Mouse (Mus musculus) testis, adult 2 months (tissue): ENCODE measurements around the gene Sfxn4. TPM values are rescaled to one million over a fixed set of nuclear protein-coding genes. Genes with fewer than 3 reads are reported as not detected.

Source experiments
- H3K27ac ChIP-seq: fragments of 200-500 bp; 2 replicates; pipeline ENCODE4 v1.5.1; 2012; ENCODE audit warnings: low read depth, low read length; ENCODE audit not compliant: control insufficient read depth, insufficient read depth
- H3K27me3 ChIP-seq: fragments of 200-500 bp; 2 replicates; pipeline ENCODE4 v1.6.1; 2012; ENCODE audit warnings: mild to moderate bottlenecking, low read length, moderate library complexity; ENCODE audit not compliant: control insufficient read depth, insufficient read depth
- H3K36me3 ChIP-seq: fragments of 200-500 bp; 2 replicates; pipeline ENCODE4 v1.6.1; 2012; ENCODE audit warnings: mild to moderate bottlenecking, low read length; ENCODE audit not compliant: control insufficient read depth, insufficient read depth
- H3K4me1 ChIP-seq: fragments of 200-500 bp; 2 replicates; pipeline ENCODE4 v1.6.1; 2012; ENCODE audit warnings: low read length; ENCODE audit not compliant: control insufficient read depth, insufficient read depth
- H3K4me3 ChIP-seq: fragments of 200-500 bp; 2 replicates; pipeline ENCODE4 v1.5.1; 2012; ENCODE audit warnings: low read depth, mild to moderate bottlenecking, low read length, moderate library complexity, mixed read lengths; ENCODE audit not compliant: control insufficient read depth
- CTCF ChIP-seq: fragments of 200-500 bp; IDR thresholded peaks from 2 replicates; pipeline ENCODE4 v1.5.1; 2012; ENCODE audit warnings: low read depth, mild to moderate bottlenecking, inconsistent platforms, low read length, moderate library complexity; ENCODE audit not compliant: control insufficient read depth, insufficient read depth, insufficient replicate concordance
- POLR2A ChIP-seq: fragments of 200-500 bp; IDR thresholded peaks from 2 replicates; pipeline ENCODE4 v1.6.1; 2012; ENCODE audit warnings: low read depth, mild to moderate bottlenecking, inconsistent platforms, low read length, moderate library complexity; ENCODE audit not compliant: control insufficient read depth
- polyA plus RNA-seq: library from polyadenylated mRNA; depleted of rRNA; stranded (reverse); fragments of >200 nt; gene quantifications from 2 replicates; pipeline ENCODE4 v1.2.3, GENCODE M21; 2012; rRNA removed

Sfxn4 gene
- polyA plus RNA-seq, result 0.49 and 1.1 TPM in 2 replicates

- Histone ChIP-seq H3K4me3 (peak within 1 kb of the TSS; percentile 65), H3K4me1 (0 out of 2 replicates have a peak, but pooled peaks cover 2% of the 10 kb centered on the region), H3K27me3 (no peaks in the 10 kb centered on the region), H3K36me3 (no peaks in the 10 kb centered on the region), H3K27ac (peak within 1 kb of the TSS; percentile 58)
- TF ChIP-seq POLR2A, result peak; percentile 85
- TF ChIP-seq CTCF, result no peak
These were observed at the start of gene Sfxn4 for GRCm38 (mm10) chr19:60860868-60861700. Sfxn4 (minus strand) TSS chr19:60861479.

GRCm38 (mm10) chr19:60910304-60910703 lies 49.0 kb upstream of the Sfxn4 start:
- Histone ChIP-seq H3K4me1 (no peaks in the 10 kb centered on the region), H3K4me3 (no peak overlapping the region), H3K27me3 (no peaks in the 10 kb centered on the region), H3K36me3 (no peaks in the 10 kb centered on the region), H3K27ac (no peak overlapping the region)
- TF ChIP-seq POLR2A (no peak), CTCF (no peak)

GRCm38 (mm10) chr19:60905477-60905876 lies 44.2 kb upstream of the Sfxn4 start:
- Histone ChIP-seq H3K36me3 (no peaks in the 10 kb centered on the region), H3K27me3 (no peaks in the 10 kb centered on the region), H3K27ac (no peak overlapping the region), H3K4me3 (no peak overlapping the region), H3K4me1 (no peaks in the 10 kb centered on the region)
- TF ChIP-seq CTCF, result no peak
- TF ChIP-seq POLR2A, result no peak

GRCm38 (mm10) chr19:60903971-60904370 lies 42.7 kb upstream of the Sfxn4 start:
- Histone ChIP-seq H3K27me3 (no peaks in the 10 kb centered on the region), H3K36me3 (no peaks in the 10 kb centered on the region), H3K4me1 (no peaks in the 10 kb centered on the region), H3K4me3 (no peak overlapping the region), H3K27ac (no peak overlapping the region)
- TF ChIP-seq CTCF (no peak), POLR2A (no peak)

GRCm38 (mm10) chr19:60903139-60903538 lies 41.9 kb upstream of the Sfxn4 start:
- Histone ChIP-seq H3K36me3 (no peaks in the 10 kb centered on the region), H3K27me3 (no peaks in the 10 kb centered on the region), H3K4me3 (no peak overlapping the region), H3K4me1 (no peaks in the 10 kb centered on the region), H3K27ac (no peak overlapping the region)
- no peak for TF ChIP-seq POLR2A
- no peak for TF ChIP-seq CTCF

GRCm38 (mm10) chr19:60895251-60895880 lies 34.1 kb upstream of the Sfxn4 start:
- Histone ChIP-seq H3K36me3 (no peaks in the 10 kb centered on the region), H3K4me1 (peaks cover 4% of the 10 kb centered on the region), H3K27me3 (no peaks in the 10 kb centered on the region), H3K27ac (peak overlapping the region; percentile 42; the same call in 1 of the 2 replicates), H3K4me3 (no peak overlapping the region)
- TF ChIP-seq CTCF, result no peak
- TF ChIP-seq POLR2A, result no peak

- peaks cover 8% of the 10 kb centered on the region for H3K4me1 ChIP-seq
- H3K36me3 ChIP-seq, result no peaks in the 10 kb centered on the region
- no peak overlapping the region for H3K4me3 ChIP-seq
- TF ChIP-seq POLR2A (no peak), CTCF (peak; percentile 70; the same call in 1 of the 2 replicates)
- no peaks in the 10 kb centered on the region for H3K27me3 ChIP-seq
- H3K27ac ChIP-seq, result no peak overlapping the region
These were observed 30.8 kb upstream of the Sfxn4 start for GRCm38 (mm10) chr19:60891934-60892547.
